Mouse (Mus musculus) NIH3T3 (cell line): ENCODE measurements around the gene Thada.
"Not testable (repeated sequence)": the region's sequence is repeated elsewhere in the genome, so short reads cannot be mapped to it uniquely, and the experiment has no call there.

Source experiments
- DNase-seq: peaks from one replicate; pipeline ENCODE4 v3.0.0-alpha.2; 2012; ENCODE audit warnings: low read depth

The Thada gene

DNA sequence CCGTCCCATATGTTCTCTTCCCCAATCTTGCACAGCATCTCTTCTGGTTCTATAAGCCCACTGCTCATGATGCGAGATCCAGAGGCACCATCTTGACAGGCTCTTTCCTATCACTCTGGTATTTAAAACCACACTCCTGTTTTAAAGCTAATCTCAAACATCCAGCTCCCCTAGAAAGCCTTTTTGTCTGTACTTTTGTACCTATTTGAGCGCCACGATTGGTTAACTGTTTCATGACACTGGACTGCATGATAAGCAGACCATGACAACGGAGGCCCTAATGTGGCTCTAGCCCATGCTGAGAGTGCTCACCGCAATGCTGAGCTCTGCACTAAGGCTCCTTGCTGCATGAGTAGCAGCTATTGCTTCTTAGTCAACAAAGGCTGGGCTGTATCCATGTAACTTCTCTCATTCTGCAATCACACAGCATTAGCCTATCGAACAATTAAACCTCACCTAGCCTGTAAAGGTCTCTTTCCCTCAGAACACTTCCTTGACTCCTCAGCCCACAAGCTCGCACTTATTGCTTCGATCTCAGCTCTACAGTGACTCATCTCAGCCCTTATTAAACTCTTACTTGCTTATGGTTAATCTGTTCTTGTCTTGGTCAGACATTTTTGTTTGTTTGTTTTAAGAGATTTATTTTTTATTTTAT, 203.6 kb downstream of the Thada start:
- DNase-seq, result no peak

DNA sequence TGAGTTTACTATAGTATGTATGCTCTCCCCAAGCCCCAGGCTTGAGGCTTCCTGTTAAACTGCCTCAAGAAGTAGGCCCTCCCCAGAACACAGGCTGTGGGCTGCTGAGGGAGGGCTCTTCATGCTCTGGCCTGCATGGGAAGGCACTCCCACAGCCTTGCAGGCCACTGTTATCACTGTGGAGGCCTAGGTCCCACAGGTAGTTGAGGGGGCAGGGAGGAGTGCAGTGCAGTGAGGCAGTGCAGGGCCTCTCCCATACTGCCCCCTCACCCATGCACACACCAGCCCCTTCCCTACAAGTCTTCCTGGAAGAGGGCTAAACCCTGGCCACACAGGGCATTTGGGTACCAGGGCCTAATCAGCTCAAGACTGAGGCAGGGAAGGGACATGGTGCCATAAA, 205.0 kb downstream of the Thada start:
- DNase-seq, result no peak

DNA sequence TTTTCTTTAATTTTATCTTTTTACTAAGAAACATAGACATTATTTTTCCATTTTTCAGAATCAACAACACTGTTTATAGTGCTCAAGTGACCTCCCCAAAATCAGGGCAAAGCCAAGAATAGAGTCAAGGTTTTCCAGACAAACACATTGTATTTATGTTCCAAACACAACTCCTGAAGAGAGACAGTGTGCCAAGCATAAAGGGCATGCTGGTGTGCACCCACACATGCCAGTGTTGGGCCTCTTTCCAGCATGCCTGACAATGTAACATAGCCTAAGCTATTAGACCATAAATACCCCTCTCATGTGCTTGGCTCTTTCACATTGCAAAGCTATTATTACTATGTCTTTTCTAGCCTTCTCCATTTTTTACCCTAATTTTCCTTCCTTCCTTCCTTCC, 205.8 kb downstream of the Thada start:
- no peak for DNase-seq

DNA sequence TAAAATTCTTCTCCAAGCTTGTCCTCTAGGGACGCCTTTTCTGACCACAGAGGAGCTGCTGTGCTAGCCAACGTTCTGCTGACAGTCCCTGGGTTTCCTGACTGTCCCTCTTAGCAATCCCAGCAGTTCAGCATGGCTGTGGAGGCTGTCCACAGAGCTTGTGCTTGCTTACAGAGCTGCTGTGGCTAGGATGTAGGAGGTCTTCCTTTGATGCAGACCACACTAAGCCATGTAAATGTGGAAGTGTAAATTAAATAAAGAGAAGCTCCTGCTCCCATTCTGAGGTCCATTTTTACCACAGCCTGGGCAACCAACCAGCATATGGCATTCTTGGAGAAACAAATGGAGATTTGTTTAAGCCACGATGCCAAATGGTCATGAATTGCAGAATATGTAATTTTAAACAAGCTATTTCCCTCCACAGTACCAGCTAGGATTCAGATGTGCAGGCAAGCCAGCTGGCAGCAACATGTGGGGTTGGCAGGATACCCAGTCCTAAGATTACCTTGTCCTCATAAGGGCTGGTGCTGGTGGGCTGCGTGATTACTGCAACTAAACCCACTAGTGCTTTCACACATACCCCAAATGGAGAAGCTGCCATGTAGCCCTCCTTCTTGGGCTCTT, 207.3 kb downstream of the Thada start:
- peak; percentile 80 for DNase-seq

DNA sequence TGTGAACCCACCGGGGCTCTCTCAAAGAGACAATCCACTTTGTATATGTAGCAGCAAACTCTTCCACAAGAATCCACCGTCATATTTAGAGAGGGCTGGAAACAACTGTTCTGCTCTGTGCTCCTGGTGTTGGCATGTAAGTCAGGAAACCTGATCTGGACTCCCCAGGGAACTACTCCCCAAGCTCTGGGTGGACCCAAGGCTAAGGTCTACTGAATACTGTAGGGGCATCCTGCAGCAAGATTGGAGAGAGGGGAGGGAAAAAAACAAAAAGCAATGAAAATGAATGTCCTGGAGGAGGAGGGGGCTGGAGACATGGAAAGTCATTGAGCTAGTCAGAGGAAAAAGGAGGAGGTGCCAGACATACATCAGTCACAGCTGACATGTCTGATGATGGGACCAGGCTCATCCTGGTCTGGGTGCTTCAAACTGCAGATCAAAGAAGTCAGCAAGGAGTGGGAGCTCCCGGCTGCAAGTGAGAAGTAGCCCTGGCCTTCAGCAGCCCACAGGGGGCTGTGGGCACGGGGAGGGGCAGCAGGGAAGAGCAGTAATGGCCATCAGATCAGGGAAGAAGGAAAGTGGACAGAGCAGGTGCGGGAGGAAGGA, 208.0 kb downstream of the Thada start:
- DNase-seq, result no peak

DNA sequence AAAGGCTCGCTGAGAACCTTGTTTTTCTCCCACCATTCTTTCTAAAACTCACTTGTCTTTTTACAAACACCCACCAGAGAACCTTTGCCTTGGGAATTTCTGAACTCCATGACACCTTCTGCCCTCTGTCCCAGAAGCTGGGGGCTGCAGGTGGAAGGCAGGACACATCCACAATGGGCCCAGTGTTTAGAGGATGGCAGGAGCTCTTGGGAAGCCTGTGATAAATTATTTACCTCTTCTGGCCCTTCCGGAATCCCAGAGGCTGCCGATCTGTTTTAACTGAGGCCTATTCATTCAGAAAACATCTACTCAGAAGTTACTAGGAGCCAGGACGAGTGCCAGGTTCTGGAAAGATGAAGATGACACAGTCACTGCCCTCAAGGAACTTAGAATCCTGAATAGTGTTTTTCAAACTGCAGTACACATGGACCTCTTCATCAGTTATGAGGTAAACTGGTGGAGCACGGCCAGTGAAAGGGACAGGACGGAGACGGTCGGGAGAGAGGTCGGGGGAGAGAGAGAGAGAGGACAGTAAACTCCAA, 209.7 kb downstream of the Thada start:
- DNase-seq, result no peak

DNA sequence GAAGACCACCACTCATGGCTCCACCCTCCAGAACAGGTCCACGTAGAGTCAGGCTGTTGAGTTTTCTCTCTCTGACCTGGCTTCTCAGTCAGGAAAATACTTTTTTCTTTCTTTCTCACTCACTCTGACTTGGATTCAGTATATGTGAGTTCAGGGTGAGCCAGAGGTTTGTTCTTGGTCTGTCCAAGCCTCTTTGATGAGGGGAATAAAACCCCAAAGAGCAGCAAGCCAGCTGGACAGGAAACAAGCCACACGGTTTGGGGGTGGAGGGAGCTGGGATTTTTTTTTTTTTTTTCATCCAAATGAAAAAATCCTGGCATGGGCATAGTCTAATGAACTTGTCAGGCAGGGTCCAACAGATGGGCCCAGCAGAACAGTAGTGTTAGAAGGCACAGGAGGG, 210.2 kb downstream of the Thada start:
- DNase-seq, result no peak

DNA sequence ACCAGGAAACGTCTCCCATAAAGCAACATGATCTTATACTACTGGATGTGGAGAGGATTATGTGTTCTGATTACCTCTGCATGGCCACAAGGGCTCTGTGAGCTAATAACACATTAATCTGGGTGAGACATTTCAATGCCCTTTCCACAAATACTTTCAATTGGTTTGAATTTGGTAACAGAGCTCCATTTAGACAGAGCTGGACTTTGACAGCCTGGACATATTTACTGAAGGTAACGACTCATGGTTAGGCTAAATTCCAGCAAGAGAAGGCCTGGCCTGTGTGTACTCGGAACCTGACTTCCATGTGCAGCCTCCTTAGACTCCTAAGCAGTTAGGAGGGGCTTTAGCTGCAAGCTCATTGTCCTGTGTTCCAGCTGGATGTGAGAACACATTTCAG, 214.6 kb downstream of the Thada start:
- peak; percentile 82 for DNase-seq

DNA sequence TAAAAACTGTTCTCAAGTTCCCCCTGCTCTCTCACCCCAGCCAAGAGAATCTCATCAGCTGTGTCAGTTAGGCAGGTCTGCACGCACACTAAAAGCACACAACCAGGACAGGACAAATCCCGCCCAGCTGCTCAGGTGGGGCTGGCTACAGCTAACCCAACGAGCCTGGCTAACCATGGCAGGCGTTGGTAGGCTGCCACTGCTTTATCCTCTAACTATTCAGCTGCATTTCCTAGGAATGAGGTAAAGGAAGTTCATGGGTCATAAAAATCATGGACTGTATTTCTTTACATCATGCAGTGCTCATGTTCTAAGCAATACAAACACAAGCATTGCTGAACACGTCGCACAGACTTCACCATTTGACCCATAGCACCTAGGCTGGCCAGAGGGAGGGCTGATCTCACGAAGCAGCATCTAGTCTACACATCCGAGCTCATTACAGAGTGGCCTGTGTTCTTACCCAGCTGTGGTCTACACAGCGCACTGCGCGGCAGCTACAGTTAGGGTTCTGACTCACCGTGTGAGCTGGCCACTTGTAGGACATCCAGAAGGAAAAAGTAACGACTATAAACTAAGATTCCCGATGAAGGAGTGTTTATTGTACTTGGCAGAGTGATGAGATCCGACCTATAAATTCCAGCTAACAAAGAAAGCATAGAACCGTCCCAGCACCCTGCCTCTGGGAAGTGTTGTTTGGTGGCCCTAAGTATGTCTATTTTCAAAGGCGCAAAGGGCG, 221.7 kb downstream of the Thada start:
- DNase-seq, result peak; percentile 53

DNA sequence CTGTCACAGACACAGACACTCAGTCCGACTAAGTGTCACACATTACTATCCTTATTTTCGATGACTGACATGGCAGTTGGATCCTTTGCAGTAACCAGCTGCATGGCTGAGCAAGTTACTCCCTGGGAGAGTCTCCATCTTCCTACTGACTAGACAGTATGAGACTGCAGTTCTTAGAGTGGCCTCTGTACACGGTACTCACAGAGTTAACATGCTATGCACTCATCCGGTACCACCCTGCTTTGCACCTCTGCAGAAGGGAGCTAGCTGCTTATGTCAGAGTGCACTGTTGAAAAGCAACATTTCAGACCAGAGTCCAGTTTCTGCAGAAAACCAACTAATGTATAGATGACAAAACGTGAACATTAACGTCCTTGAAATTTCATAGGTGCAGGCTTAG, 222.2 kb downstream of the Thada start:
- no peak for DNase-seq

DNA sequence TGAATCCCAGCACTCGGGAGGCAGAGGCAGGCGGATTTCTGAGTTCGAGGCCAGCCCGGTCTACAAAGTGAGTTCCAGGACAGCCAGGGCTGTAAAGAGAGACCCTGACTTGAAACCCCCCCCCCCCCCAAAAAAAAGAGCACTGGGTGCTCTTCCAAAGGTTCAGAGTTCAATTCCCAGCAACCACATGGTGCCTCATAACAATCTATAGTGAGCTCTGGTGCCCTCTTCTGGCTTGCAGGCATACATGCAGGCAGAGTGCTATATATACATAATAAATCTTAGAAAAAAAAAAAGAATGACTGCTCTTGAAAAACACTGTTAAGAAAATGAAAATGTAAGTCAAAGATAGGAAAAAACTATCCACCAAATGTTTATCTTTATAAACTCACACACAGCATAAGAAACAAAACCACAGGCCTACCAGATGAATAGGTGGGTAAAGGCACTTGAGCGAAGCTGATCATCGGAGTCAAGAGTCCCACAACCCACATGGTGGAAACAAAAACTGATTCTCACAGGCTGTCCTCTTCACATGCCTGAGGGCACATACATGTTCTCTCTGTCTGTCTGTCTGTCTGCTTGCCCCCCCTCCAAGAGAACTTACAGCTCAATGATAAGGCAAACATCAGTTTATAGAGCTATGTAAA, 224.6 kb downstream of the Thada start:
- no peak for DNase-seq

DNA sequence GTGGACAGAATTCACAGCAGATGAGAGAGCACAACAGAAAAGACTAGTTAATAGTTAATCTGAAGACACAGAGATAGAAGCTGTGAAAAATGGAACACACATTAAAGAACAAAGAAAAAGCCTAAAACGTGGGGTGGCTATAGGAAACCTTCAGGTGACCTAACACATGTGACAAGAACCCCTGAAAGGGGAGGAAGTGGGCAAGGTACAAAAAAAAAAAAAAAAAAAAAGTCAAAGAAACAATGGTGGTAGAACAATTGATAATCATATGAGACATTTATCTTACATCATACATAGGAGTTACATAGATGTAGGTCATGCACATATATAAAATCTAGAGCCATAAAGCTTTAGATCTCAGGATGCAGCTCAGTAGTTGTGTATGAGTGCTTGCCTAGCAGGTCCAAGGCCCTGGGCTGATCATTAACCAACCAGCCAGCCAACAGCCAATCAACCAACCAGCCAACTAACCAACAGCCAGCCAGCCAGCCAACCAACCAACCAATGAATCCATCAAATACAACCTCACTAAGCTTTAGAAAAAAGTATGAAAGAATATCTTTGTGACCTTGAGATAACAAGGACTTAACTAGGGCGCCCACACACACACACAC, 226.2 kb downstream of the Thada start:
- no peak for DNase-seq

DNA sequence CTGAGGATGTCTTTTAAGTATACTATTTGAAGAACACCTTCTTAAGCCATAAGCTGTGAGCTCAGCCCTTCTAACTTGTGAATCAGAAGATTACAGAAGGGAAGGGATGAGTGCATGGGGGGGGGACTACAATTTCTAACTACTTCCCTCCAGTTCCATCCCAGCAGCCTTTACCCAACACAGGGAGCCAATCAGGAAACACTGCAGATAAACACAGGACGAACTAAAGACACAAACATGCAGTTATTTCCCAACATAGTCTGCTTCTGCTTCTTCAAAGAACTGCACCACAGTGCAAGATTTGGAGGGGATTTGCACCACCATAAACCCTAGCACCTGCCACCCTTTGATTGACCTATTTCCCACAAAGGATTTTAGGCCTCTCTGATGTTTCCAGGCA, 227.8 kb downstream of the Thada start:
- no peak for DNase-seq

DNA sequence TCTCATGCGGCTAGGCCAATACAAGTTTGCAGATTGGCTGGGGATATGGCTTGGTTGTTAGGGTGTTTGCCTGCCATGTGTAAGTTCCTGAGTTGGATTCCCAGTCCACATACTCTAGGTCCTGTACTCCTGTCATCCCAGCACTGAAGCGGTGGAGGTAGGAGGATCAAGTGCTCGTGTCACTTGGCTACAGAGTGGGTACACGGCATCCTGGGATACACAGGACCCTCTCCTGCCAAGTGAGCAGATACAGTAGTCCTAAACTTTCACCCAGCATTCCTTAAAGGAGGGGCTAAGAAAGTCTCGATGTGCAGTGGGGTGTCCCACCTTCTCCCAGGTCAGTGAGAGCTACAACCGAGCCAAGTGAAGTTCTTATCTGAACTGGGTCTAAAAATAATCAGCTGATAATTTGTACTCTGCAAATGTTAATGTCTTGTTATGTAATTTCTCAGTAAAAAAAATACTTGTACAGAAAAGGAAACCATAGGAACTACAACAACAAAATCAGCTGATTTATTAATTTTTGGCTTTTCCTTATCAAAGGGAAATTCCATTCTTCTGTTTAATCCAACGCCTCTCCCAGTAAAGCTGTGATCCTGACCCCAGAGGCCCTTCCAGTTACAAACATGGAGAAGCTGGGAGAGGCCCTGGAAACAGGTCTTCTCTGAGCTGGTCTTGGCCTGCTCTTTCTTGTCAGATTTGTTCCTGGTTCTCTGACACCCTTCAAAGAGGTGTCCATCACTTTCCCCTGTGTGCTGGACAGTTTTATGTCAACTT, 229.0 kb downstream of the Thada start:
- DNase-seq, result no peak

DNA sequence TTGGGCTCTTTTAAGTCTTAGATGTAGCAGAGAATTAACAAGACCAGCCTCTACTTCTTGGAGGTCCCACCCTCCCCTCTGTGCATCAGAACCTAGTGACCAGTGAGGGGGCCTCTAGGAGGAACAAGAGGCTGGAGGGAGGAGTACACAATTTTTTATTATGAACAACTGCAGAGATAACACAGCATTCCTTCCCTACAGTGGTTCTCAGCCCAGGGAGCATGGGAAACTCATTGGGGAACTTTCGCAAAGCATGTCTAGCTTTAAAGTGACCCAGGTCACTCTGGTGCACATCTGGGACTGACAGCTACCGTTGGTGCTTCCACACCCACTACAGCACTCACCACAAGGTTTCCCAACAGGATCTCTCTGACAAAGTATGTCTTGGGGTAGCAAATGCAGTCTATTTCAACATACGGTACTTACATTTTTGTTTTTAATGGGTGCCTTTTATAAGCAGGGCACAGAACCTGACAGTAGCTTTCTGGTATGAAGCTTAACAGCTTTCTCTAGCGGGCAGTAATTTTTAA, 230.5 kb downstream of the Thada start:
- DNase-seq, result peak; percentile 36

DNA sequence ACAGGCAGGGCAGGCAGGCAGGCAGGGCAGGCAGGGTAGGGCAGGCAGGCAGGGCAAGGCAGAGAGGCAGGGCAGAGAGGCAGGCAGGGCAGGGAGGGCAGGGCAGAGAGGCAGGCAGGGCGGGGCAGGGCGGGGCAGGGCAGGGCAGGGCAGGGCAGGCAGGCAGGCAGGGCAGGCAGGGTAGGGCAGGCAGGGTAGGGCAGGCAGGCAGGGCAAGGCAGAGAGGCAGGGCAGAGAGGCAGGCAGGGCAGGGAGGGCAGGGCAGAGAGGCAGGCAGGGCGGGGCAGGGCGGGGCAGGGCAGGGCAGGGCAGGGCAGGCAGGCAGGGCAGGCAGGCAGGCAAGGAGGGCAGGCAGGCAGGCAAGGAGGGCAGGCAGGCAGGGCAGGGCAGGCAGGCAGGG, 231.2 kb downstream of the Thada start:
- not testable (repeated sequence) for DNase-seq

DNA sequence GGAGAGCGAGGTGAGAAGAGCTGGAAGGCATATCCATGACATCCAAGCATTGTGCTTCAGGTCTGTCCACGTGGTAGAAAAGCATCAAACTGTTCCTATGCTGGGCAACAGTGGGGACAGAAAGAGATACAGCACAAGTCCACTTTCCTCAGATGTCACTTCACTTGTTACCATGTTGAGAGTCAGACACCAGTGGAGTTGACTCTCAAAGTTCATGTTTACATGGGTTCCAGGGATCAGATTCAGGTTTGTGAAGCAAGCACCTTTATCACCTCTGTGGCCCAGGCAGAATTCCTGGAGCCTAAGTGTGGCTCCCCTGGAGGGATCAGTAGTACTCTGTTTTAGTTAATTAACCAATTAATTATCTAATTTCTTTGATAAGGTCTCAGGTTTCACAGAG, 232.2 kb downstream of the Thada start:
- DNase-seq, result no peak

DNA sequence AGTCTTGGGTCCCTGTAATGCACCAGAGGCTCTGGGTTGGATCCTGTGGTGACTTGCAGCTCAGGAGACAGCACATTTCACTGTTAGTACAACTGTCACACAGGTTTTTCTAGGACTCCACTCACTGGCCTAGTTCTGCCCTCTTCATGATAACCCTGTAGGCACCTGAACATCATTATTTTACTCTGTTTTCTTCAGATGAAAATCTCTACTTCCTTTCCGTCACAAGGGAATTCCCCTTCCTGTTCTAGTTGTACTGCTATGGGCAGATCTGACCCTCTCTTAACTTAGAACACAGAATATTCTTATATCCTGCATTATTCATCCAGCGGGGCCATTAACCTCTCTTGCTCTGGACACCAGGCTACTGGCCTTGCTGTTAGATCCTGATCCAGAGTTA, 234.6 kb downstream of the Thada start:
- no peak for DNase-seq

DNA sequence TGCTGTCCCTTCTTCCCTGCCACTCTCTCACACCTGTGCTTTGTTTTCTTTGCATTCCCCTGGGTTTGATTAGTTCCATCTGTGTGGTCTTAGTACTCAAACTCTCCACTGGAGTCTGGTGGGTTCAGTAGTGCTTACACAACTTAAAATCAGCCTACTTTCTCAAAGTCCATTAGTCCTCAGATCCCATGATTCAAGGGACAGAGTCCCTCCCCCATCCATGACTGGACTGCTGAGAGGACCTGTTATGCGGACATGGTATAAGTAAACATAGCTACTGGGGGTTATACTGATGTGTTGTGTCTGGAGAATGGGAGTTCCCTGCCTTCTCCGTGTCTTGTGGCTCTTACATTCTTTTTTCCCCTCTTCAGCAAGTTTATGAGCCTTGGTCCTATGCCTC, 237.8 kb downstream of the Thada start:
- no peak for DNase-seq

DNA sequence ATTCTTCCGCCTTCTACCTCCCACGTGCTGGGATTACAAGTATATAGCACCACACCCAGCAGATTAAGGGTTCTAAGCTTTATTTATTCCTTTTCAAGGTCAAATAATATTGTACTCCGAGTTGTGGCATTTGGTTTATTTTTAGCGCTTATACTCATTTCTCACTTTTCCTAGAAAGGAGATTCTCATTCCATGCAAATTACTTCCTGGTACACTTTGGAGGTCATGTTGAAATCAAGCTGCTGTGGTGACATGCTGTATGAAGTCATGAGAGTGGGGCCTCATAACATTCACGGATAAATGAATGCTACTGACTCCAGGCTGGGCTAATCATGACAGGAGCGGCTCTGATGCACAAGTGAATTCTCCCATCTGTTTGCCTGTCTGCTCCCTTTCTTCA, 239.3 kb downstream of the Thada start:
- DNase-seq, result no peak

DNA sequence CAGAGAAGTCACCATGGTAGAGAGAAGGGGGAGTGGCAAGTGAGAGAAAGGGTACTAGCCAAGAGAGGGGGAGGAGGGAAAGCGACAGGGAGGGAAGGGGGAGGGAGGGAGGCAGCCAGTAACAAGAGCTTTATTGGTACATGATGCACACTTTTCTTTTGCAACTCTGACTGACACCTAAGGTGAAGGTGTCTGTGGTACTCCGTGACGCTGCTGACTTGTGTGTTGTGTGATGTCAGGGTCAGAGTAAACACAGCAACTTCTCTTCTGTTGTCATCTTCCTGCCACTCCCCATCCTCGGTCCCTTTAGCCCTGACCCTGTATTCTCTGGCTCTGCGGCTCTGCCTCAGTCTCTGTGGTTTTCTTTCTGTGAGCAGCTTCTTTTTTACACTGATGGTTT, 239.8 kb downstream of the Thada start:
- no peak for DNase-seq
